Mouse (Mus musculus): ENCODE data around the gene Ube2q2.
"Not testable (repeated sequence)": the region's sequence is repeated elsewhere in the genome, so short reads cannot be mapped to it uniquely, and the experiment has no call there.

The Ube2q2 gene

GRCm38 (mm10) chr9:55241863-55242685, 93.4 kb downstream of the Ube2q2 start:
- DNase-seq (ENCODE audit: low spot score) = no peak

DNA sequence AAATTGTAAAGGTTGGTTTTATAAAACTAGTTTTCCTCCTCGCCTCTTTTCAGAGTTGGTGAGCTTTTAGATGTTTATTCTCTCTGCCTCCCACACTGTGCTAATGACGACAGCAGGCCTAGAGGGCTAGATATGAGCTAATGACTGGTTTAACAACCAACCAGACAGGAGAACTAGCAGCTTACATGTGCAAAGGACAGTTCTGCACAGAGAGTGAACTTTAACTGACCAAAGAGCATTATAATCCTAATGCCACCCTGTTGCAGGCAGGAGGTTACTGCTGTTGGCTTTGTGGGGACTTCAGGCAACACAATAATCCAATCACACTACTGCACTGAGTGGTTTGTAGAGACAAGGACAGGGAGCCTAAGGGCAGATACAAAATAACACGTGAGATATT, 94.6 kb downstream of the Ube2q2 start:
- no peak for DNase-seq (ENCODE audit: low spot score)

DNA sequence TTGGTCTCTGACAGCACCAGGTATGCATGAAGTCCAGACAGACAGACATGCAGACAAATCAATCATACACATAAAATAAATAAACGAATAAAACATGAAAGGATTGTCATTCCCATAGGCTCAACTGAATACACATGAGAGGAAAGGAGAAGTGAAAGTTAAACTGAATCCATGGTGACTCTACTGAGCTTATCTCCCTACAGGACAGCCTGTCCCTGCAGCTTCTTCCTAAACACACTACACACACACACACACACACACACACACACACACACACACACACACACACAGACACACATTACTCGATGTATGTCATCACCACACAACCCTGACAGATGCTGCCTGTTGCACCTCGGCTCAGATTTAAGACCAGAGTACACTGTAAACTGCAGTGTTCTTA, 95.4 kb downstream of the Ube2q2 start:
- DNase-seq (ENCODE audit: low spot score) = no peak

GRCm38 (mm10) chr9:55245057-55245750, 96.5 kb downstream of the Ube2q2 start:
- not testable (repeated sequence) for DNase-seq (ENCODE audit: low spot score)

GRCm38 (mm10) chr9:55246440-55246839, 97.8 kb downstream of the Ube2q2 start:
- DNase-seq (ENCODE audit: low spot score) = no peak

GRCm38 (mm10) chr9:55246918-55247317, 98.3 kb downstream of the Ube2q2 start:
- DNase-seq (ENCODE audit: low spot score) = no peak

- no peak for DNase-seq (ENCODE audit: low spot score)
Observed at GRCm38 (mm10) chr9:55248465-55248864, 99.8 kb downstream of the Ube2q2 start.

- no peak for DNase-seq (ENCODE audit: low spot score)
Observed at GRCm38 (mm10) chr9:55250595-55251247, 102.1 kb downstream of the Ube2q2 start.

- DNase-seq (ENCODE audit: low spot score) = not testable (repeated sequence)
Observed at GRCm38 (mm10) chr9:55252097-55252496, 103.4 kb downstream of the Ube2q2 start.

GRCm38 (mm10) chr9:55253849-55254248, 105.2 kb downstream of the Ube2q2 start:
- no peak for DNase-seq (ENCODE audit: low spot score)

- no peak for DNase-seq (ENCODE audit: low spot score)
Observed at GRCm38 (mm10) chr9:55255056-55255455, 106.4 kb downstream of the Ube2q2 start.

GRCm38 (mm10) chr9:55255604-55256003, 107.0 kb downstream of the Ube2q2 start:
- DNase-seq (ENCODE audit: low spot score) = no peak

DNA sequence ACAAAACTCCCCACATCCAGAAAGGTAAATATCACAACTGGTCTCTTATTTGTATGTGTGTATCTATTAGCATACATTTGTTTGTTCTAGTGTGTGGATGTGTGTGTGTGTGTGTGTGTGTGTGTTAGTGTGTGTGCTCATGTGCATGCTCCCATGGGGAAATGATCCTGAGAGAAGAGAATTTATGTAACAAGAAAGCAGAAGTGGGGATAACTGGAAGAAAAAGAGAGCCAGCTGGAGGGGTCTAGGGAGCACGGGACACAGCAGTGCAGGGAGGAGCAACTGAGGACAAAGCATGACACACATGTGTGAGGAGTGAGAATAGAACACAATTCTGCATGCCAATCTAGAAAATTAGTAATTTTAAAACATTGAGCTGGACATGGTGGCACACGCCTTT, 108.5 kb downstream of the Ube2q2 start:
- no peak for DNase-seq (ENCODE audit: low spot score)
